Mouse (Mus musculus) v-Abl transformed pro-B cells (cell line): ENCODE measurements around the gene Arl6ip5.

Experiments
- in situ Hi-C, 2 experiments: fragments of 400-800 bp; cut with MboI; formaldehyde crosslinking; loops; one replicate each; pipeline ENCODE4 v1.15.1; 2025; ENCODE audit not compliant: unreplicated experiment in 2 of 2

Gene Arl6ip5

GRCm38 (mm10) chr6:97222321-97222720, 11.8 kb downstream of the Arl6ip5 start:
- in situ Hi-C loops, result no loop called here

GRCm38 (mm10) chr6:97222931-97223467, 12.5 kb downstream of the Arl6ip5 start:
- in situ Hi-C loops, result no loop called here

DNA sequence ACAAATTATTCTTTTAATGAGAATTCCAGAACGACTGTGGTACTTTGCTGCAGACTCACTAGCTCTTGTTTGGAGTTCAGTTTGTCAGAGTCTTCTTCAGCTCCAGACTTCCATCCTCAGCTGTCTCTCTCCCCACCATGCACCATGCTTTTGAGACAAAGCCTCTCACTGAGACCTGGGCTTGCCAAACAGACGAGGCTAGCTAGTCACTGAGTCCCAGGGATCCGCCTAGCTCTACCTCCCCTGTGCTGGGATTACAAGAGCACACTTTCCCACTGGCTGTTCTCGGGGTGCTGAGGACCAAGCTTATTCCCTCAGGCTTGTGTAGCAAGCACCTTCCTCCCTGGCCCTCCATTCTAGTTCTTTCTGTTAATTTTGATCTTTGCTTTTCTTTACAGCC, 13.1 kb downstream of the Arl6ip5 start:
- in situ Hi-C loops, result no loop called here

GRCm38 (mm10) chr6:97224505-97224904, 14.0 kb downstream of the Arl6ip5 start:
- in situ Hi-C loops, result no loop called here

GRCm38 (mm10) chr6:97226083-97226491, 15.6 kb downstream of the Arl6ip5 start:
- in situ Hi-C loops, result no loop called here

DNA sequence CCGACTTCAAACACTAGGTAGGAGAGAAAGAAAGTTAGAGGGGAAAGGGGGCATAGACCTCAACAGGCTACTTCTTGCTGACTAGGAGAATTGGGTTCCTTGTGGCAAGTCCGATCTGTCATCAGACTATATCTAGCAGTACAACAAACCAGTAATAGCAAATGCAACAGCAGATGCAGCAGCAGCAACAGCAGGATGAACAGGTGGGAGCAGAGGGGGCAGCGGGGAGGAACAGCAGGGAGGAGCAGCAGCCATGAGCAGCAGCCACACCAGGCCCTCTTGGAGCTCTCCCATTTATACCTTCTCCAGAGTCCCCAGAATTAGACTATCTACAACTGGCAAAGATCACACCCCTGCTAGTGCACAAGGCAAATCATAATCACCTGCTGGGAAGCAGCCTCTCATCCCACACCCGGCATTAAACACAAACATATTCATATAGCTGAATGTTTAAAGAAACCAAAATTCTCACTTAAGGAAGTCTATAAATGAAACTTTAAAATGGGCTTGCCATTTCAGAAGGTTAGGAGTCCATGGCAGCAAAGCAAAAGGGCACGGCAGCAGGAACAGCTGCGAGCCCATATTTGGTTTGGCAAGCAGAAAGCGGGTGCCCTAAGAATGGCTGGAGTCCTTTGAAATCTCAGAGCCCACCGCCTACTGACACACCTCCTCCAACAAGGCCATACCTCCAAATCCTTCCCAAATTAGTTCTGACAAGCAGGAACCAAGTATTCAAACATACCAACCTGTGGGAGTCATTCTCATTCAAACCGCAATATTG, 16.8 kb downstream of the Arl6ip5 start:
- in situ Hi-C loops, result no loop called here

DNA sequence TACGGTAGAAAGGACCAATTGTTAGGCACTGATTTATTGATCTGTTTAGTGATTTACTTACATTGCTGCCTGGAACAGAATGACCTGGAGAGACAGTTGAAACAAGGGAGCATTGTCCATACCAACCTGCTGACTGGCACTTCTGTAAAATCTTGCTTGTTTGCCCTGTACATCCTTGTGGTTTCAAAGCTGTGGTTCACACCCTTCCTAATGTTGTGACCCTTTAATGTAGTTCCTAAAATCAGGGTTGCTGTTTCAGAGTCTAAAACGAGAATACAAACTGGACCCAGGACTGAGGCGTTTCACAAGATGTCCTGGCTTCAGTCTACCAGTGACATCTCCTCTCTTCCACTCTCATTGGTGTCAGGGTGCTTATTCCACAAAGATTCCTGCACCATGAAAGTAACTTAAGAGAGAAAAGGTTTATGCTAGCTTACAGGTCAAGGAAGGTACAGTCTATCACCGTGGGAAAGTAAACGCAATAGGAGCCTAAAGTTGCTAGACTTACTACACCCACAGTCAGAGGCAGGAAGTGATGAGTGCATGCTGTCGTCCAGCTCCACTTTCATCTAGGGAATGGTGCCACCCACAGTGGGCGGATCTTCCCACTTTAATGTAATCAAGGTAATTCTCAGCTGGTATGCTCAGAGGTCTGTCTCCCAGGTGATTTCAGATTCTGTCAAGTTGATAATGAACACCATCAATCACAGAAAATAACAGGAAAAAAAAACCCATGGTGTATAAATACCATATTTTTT, 24.6 kb downstream of the Arl6ip5 start:
- in situ Hi-C loops, result no loop called here

DNA sequence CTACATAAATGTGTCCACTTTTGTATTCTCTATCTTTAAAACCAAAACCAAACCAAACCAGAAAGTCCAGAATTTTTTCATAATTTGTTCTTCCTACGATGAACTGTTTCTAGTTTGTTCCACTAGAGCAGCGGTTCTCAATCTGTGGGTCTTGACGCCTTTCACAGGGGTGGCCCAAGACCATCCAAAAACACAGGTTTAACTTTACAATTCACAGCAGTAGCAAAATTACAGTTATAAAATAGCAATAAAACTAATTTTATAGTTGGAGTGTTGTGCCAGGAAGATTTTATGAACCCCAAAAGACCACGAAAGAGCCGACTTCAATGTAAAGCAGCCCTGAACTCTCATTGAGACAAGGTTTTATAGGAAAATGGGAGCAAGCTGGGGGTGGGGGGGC, 25.6 kb downstream of the Arl6ip5 start:
- in situ Hi-C loops, result no loop called here

DNA sequence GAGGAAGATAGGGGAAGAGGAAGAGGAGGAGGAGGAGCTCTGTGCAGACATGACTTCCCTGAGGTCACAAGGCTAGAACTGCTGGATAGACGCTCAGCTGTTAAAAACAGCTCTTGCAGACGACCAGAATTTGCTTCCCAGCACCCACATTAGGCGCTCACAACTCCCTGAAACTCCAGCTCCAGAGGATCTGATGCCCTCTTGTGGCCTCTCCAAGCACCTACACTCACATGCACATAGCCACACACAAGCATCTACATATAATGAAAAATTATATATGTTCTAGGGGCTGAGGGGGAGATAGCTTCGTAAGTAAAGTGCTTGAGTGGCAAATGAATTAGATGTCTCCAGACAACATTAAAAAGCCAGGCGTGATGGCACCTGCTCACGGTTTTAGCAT, 28.9 kb downstream of the Arl6ip5 start:
- in situ Hi-C loops, result no loop called here

DNA sequence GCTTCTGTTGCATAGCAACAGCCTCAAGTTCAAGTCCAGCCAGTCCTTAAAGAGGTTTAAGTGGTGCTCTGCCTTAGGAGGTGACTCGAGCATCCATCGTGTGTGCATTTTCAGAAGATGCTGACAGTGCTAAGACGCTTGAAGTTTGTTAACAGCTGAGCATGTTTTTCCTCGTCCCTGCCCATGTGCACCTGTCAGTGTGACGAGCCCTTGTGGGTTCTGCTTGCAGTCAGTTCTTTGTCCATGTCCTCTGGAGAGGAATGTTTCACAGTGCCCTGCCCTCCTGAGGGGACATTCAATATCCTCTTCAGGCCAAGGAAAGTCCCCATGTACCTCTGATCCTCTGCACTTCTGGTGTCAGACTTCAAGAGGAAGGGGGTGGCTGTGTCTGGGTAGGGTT, 29.6 kb downstream of the Arl6ip5 start:
- in situ Hi-C loops, result no loop called here

DNA sequence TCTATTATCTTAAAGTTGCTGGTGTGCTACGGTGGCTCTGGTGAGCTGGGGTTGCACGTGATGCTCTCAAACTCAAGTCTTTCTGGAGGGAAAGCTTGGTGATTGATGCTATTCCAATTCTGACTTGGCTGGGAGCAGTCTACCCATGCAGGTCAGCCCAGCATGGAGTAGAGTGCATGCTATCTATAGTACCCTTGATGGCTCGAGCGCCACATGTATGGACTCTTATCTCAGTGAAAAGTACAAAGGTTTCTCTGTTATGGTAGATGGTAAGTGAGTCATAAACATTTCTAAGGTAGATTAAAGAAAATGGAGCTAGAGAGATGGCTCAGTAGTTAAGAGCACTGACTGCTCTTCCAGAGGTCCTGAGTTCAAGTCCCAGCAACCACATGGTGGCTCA, 32.0 kb downstream of the Arl6ip5 start:
- in situ Hi-C loops, result no loop called here

DNA sequence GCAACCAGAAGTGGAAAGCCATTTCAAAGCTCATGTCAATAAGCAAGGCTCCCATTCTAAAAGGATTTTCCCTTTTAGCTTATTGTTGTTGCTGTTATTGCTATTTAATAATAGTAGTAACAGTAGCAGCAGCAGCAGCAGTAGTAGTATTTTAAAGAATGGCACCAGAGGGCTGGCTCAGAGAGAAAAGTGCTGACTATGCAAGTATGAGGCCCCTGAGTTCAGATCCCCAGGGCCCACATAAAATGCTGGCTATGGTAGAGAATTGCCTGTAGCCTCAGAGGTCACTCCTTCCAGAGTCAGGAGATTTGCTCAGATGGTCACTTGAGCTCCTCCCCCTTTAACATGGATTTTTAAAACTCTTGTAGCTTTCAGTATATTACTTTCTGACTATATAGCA, 34.7 kb downstream of the Arl6ip5 start:
- in situ Hi-C loops, result no loop called here

DNA sequence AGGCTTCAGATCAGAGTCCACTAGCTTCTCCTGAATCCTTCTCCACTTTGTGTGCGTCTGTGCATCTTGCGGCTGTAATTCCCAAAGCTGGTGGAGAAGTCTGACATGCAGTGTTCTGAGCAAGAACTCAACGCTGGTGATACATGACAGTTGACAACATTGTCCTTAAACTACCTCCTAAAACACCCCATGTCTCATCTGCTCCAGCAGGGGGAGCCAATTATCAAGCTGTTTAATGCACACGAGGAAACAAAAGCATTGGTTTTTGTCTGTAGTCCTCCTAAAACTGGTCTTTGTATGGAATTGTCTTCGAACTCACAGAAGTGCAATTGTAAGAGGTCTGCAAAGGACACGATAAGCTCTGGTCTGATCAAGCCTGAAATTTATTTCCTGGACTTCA, 40.5 kb downstream of the Arl6ip5 start:
- in situ Hi-C loops, result loop anchor here (5.0 to 25.0 kb wide), 6 partner anchors 104 to 761 kb away; partner anchors contain the start of gene Eogt (in 2 of the 2)

DNA sequence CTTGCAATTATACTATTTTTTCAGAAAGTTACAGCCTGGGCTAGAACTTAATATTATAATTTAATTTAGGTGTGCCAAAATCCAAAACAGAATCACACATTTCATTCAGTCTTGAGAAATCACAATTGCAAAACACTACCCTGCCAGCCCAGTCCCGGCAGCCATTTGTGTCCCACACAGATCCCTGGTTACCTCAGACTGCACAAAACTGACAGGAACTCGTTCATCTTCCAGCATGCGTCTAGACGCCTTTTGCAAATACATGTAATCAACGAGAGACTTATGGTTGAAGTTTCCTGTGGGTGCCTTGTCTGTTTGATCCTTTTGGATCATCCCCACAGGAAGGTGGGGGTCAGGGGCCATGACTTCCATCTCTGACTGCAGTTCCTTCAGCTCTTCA, 41.6 kb downstream of the Arl6ip5 start:
- in situ Hi-C loops, result loop anchor here (5.0 to 25.0 kb wide), 6 partner anchors 105 to 760 kb away; partner anchors contain the start of gene Eogt (in 2 of the 2)

DNA sequence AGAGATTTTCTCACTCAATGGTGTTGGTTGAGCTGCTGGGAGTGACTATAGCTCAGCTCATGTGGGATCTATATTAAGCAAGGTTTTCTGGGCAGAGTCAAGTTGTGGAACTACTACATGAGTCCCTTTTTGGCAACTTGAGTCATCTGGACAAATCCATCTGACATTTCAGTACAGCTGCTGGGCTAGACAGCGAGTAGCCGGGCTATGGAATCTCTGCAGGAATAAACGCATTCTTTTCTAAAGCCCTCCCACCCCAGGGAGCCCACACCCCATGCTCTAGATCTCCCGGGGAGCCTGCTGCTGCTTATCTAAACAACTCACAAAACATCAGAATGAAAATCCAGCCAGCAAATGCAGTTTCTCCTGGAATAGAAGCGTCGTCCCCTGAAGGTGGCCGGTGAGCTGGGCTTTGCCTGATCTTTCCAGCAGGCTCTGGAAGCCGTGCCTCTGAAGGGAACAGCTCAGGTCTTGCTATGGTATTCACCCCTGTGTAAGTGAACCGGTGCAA, 42.3 kb downstream of the Arl6ip5 start, which contains the start of gene Lmod3:
TSS of gene Lmod3 (minus strand) at position 49 of the 511 bp plus-strand sequence.
- in situ Hi-C loops, result loop anchor here (5.0 to 25.0 kb wide), 6 partner anchors 105 to 760 kb away; partner anchors contain the start of gene Eogt (in 2 of the 2)

DNA sequence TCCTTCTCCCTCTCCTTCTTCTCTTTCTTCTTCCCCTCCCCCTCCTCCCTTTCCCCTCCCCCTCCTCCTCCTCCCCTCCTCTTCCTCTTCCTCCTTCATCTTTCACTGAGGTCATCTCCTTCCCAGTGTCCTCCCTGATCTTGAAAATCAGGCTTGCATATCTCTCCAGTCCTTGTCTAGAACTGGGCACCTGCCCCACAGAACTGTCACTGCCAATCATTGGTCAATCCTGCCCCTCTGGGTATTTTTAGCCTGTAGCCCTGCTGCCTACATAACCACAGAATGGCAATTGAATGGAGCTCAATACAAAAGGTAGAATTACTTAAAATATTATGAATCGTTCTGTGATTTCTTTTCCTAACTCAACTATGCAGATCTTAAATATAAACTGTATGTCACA, 48.0 kb downstream of the Arl6ip5 start:
- in situ Hi-C loops, result loop anchor here (10.0 to 25.0 kb wide), 3 partner anchors 114 to 754 kb away; partner anchors contain the start of gene Eogt (in 1 of the 2)

- in situ Hi-C loops, result loop anchor here (10.0 to 25.0 kb wide), 3 partner anchors 115 to 752 kb away; partner anchors contain the start of gene Eogt (in 1 of the 2)
These were observed 49.4 kb downstream of the Arl6ip5 start for GRCm38 (mm10) chr6:97259926-97260325.

DNA sequence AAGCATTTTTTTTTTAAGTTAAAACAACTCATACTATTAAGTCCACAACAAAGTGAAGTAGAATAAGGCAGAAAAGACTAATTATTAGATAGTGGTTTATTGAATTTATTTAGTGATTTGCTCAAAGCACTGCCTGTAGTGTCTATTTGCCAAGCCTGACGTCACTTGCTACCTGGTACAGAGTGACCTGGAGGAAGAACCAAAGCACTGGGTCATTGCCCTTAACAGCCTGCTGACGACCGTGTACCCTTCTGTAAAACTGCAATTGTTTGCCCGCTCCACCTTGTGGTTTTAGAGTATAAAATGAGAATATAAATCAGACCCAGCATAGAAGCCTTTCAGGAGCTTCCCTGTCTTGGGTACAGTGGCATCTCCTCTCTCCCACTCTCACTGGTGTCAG, 51.7 kb downstream of the Arl6ip5 start:
- in situ Hi-C loops, result loop anchor here in 1 of 2 experiments (25.0 kb wide), 2 partner anchors 475 to 750 kb away; no protein-coding TSS in a partner anchor

DNA sequence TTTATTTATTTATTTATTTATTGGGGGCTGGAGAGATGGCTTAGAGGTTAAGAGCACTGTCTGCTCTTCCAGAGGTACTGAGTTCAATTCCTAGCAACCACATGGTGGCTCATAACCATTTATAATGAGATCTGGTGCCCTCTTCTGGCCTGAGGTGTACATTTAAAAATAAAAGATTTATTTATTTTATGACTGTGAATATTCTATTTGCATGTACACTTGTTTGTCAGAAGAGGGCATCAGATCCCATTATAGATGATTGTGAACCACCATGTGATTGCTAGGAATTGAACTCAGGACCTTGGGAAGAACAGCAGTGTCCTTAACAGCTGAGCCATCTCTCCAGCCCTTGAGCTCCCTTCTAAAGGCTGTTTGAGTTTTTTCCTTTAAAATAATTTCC, 53.3 kb downstream of the Arl6ip5 start:
- in situ Hi-C loops, result loop anchor here in 1 of 2 experiments (25.0 kb wide), 2 partner anchors 474 to 749 kb away; no protein-coding TSS in a partner anchor

GRCm38 (mm10) chr6:97265240-97265639, 54.8 kb downstream of the Arl6ip5 start:
- in situ Hi-C loops, result loop anchor here in 1 of 2 experiments (25.0 kb wide), 2 partner anchors 472 to 747 kb away; no protein-coding TSS in a partner anchor
